Mouse (Mus musculus) midbrain, embryonic 12.5 days (tissue): ENCODE data around the gene Edf1. TPM values are rescaled to one million over a fixed set of nuclear protein-coding genes. Genes with fewer than 3 reads are reported as not detected.

Source experiments
- ATAC-seq: fragments of 200-750 bp; cut with Nextera tagmentation; 2 replicates; pipeline ENCODE4 v1.8.0; 2017; ENCODE audit warnings: low read depth, moderate TSS enrichment, moderate library complexity; ENCODE audit not compliant: low FRiP score
- H3K27ac ChIP-seq: fragments of 300-500 bp; sonication (generic); replicated peaks from 2 replicates; pipeline ENCODE4 v1.5.1; 2016; ENCODE audit warnings: mild to moderate bottlenecking
- H3K27me3 ChIP-seq: fragments of 300-500 bp; sonication (generic); 2 replicates; pipeline ENCODE4 v1.6.1; 2016; ENCODE audit warnings: mild to moderate bottlenecking
- H3K36me3 ChIP-seq: fragments of 300-500 bp; sonication (generic); 2 replicates; pipeline ENCODE4 v1.6.1; 2016
- H3K4me1 ChIP-seq: fragments of 300-500 bp; sonication (generic); 2 replicates; pipeline ENCODE4 v1.6.1; 2016
- H3K4me2 ChIP-seq: fragments of 300-500 bp; sonication (generic); replicated peaks from 2 replicates; pipeline ENCODE4 v1.6.1; 2016; ENCODE audit warnings: mild to moderate bottlenecking, moderate library complexity
- H3K4me3 ChIP-seq: fragments of 300-500 bp; sonication (generic); 2 replicates; pipeline ENCODE4 v1.5.1; 2016; ENCODE audit warnings: mild to moderate bottlenecking
- H3K9ac ChIP-seq: fragments of 300-500 bp; sonication (generic); replicated peaks from 2 replicates; pipeline ENCODE4 v1.6.1; 2016; ENCODE audit warnings: mild to moderate bottlenecking, moderate library complexity
- H3K9me3 ChIP-seq: fragments of 300-500 bp; sonication (generic); 2 replicates; pipeline ENCODE4 v1.6.1; 2016; ENCODE audit warnings: mild to moderate bottlenecking
- WGBS: fragments of 180-500 bp; shearing (Covaris S2); methylation state at CpG from one replicate; pipeline ENCODE4 v1.1.7; 2016; 5-methylcytosine and 5-hydroxymethylcytosine counted together
- polyA plus RNA-seq: library from polyadenylated mRNA; unstranded; fragments of >200 nt; fragmentation: Nextera tagmentation; extraction: Ambion mirVana; gene quantifications from 2 replicates; pipeline ENCODE4 v1.2.1, GENCODE M21; 2016

Gene Edf1
- polyA plus RNA-seq, 1 experiment from 2014 or later = 362 TPM

- peaks cover 12% of the 10 kb centered on the region for H3K36me3 ChIP-seq
- peak overlapping the region; percentile 47 for H3K4me2 ChIP-seq
- WGBS = 6% methylated on average over 77 of the region's 77 CpGs
- peaks cover 59% of the 10 kb centered on the region for H3K27me3 ChIP-seq
- H3K4me3 ChIP-seq = peak overlapping the region; percentile 21
- no peak overlapping the region for H3K9ac ChIP-seq
- no peaks in the 10 kb centered on the region for H3K9me3 ChIP-seq
- no peak for ATAC-seq
- peaks cover 54% of the 10 kb centered on the region for H3K4me1 ChIP-seq
- no peak overlapping the region for H3K27ac ChIP-seq
Measured at GRCm38 (mm10) chr2:25578796-25579736, 21.4 kb downstream of the Edf1 start.

- Histone ChIP-seq H3K9me3 (no peaks in the 10 kb centered on the region), H3K4me2 (peak overlapping the region; percentile 25), H3K9ac (no peak overlapping the region), H3K4me3 (peak overlapping the region; percentile 21), H3K36me3 (peaks cover 21% of the 10 kb centered on the region), H3K27me3 (peaks cover 59% of the 10 kb centered on the region), H3K27ac (no peak overlapping the region), H3K4me1 (peaks cover 53% of the 10 kb centered on the region)
- no peak for ATAC-seq
- WGBS = 8% methylated on average over 27 of the region's 27 CpGs
Measured at GRCm38 (mm10) chr2:25579737-25580460, 22.3 kb downstream of the Edf1 start.

GRCm38 (mm10) chr2:25580621-25581101, 23.0 kb downstream of the Edf1 start:
- H3K27ac ChIP-seq = no peak overlapping the region
- no peak overlapping the region for H3K9ac ChIP-seq
- peaks cover 28% of the 10 kb centered on the region for H3K36me3 ChIP-seq
- ATAC-seq = no peak
- H3K9me3 ChIP-seq = no peaks in the 10 kb centered on the region
- peaks cover 58% of the 10 kb centered on the region for H3K27me3 ChIP-seq
- 0 out of 2 replicates have a peak overlapping the region, but pooled peaks have one; percentile 41 for H3K4me3 ChIP-seq
- H3K4me2 ChIP-seq = peak overlapping the region; percentile 68
- peaks cover 47% of the 10 kb centered on the region for H3K4me1 ChIP-seq
- 44% methylated on average over 6 of the region's 6 CpGs for WGBS

GRCm38 (mm10) chr2:25581294-25581864, 23.7 kb downstream of the Edf1 start, which contains the start of gene Ajm1:
Gene Ajm1 (minus strand): TSS chr2:25581757.
- ATAC-seq = peak; percentile 78
- H3K27ac ChIP-seq = no peak within 1 kb of the TSS

GRCm38 (mm10) chr2:25581901-25582301, 24.3 kb downstream of the Edf1 start:
- Histone ChIP-seq H3K27me3 (peaks cover 46% of the 10 kb centered on the region), H3K27ac (no peak overlapping the region), H3K4me3 (no peak overlapping the region; the same call in 1 of the 2 replicates), H3K4me1 (peaks cover 42% of the 10 kb centered on the region), H3K9me3 (no peaks in the 10 kb centered on the region), H3K36me3 (peaks cover 38% of the 10 kb centered on the region), H3K4me2 (peak overlapping the region; percentile 68), H3K9ac (no peak overlapping the region)
- WGBS = 27% methylated on average over 6 of the region's 6 CpGs
- no peak for ATAC-seq

More at GRCm38 (mm10) chr2:25581294-25581864, 23.7 kb downstream of the Edf1 start, which contains the start of gene Ajm1:
- peaks cover 51% of the 10 kb centered on the region for H3K27me3 ChIP-seq
- WGBS = 8% methylated on average over 19 of the region's 19 CpGs
- H3K9me3 ChIP-seq = no peaks in the 10 kb centered on the region
- H3K36me3 ChIP-seq = peaks cover 34% of the 10 kb centered on the region
- peak within 1 kb of the TSS; percentile 41; the same call in 1 of the 2 replicates for H3K9ac ChIP-seq
- H3K4me2 ChIP-seq = peak within 1 kb of the TSS; percentile 68
- H3K4me3 ChIP-seq = peak within 1 kb of the TSS; percentile 41
- H3K4me1 ChIP-seq = peaks cover 42% of the 10 kb centered on the region

GRCm38 (mm10) chr2:25582466-25583119, 24.9 kb downstream of the Edf1 start:
- Histone ChIP-seq H3K27me3 (peaks cover 39% of the 10 kb centered on the region), H3K9ac (no peak overlapping the region), H3K36me3 (peaks cover 45% of the 10 kb centered on the region), H3K4me2 (no peak overlapping the region; the same call in 1 of the 2 replicates), H3K4me1 (peaks cover 37% of the 10 kb centered on the region), H3K9me3 (no peaks in the 10 kb centered on the region), H3K27ac (no peak overlapping the region), H3K4me3 (no peak overlapping the region)
- WGBS = 60% methylated on average over 12 of the region's 12 CpGs
- no peak for ATAC-seq

- Histone ChIP-seq H3K9me3 (no peaks in the 10 kb centered on the region), H3K36me3 (peaks cover 50% of the 10 kb centered on the region), H3K4me1 (peaks cover 31% of the 10 kb centered on the region), H3K4me2 (no peak overlapping the region), H3K9ac (no peak overlapping the region), H3K4me3 (no peak overlapping the region), H3K27ac (no peak overlapping the region), H3K27me3 (peaks cover 34% of the 10 kb centered on the region)
- no peak for ATAC-seq
- 84% methylated on average over 6 of the region's 6 CpGs for WGBS
Measured at GRCm38 (mm10) chr2:25583120-25583481, 25.5 kb downstream of the Edf1 start.

- Histone ChIP-seq H3K36me3 (peaks cover 55% of the 10 kb centered on the region), H3K4me3 (no peak overlapping the region), H3K4me1 (peaks cover 27% of the 10 kb centered on the region), H3K27ac (no peak overlapping the region), H3K9ac (no peak overlapping the region), H3K27me3 (peaks cover 29% of the 10 kb centered on the region), H3K9me3 (no peaks in the 10 kb centered on the region), H3K4me2 (no peak overlapping the region)
- WGBS = 77% methylated on average over 4 of the region's 4 CpGs
- ATAC-seq = no peak
Measured at GRCm38 (mm10) chr2:25583571-25583970, 25.9 kb downstream of the Edf1 start.

GRCm38 (mm10) chr2:25584152-25584551, 26.5 kb downstream of the Edf1 start:
- Histone ChIP-seq H3K9me3 (no peaks in the 10 kb centered on the region), H3K4me2 (no peak overlapping the region), H3K4me3 (no peak overlapping the region), H3K27ac (no peak overlapping the region), H3K27me3 (peaks cover 23% of the 10 kb centered on the region), H3K36me3 (peaks cover 56% of the 10 kb centered on the region), H3K9ac (no peak overlapping the region), H3K4me1 (peaks cover 26% of the 10 kb centered on the region)
- ATAC-seq = no peak
- WGBS = 92% methylated on average over 3 of the region's 3 CpGs

GRCm38 (mm10) chr2:25584856-25585255, 27.2 kb downstream of the Edf1 start:
- Histone ChIP-seq H3K4me3 (no peak overlapping the region), H3K36me3 (peaks cover 61% of the 10 kb centered on the region), H3K9me3 (no peaks in the 10 kb centered on the region), H3K4me2 (no peak overlapping the region), H3K27me3 (peaks cover 16% of the 10 kb centered on the region), H3K9ac (no peak overlapping the region), H3K4me1 (peaks cover 19% of the 10 kb centered on the region), H3K27ac (no peak overlapping the region)
- 84% methylated on average over 4 of the region's 4 CpGs for WGBS
- ATAC-seq = no peak

- Histone ChIP-seq H3K9me3 (no peaks in the 10 kb centered on the region), H3K4me1 (peaks cover 18% of the 10 kb centered on the region), H3K27me3 (peaks cover 9% of the 10 kb centered on the region), H3K9ac (no peak overlapping the region), H3K27ac (no peak overlapping the region), H3K4me3 (no peak overlapping the region), H3K4me2 (no peak overlapping the region), H3K36me3 (peaks cover 68% of the 10 kb centered on the region)
- WGBS = 90% methylated on average over 3 of the region's 3 CpGs
- ATAC-seq = no peak
Measured at GRCm38 (mm10) chr2:25585601-25586000, 28.0 kb downstream of the Edf1 start.
